Mouse (Mus musculus): ENCODE results near the gene Sult6b2.
A peak's percentile ranks its signal among the peaks of the same experiment; 100 is the strongest.

Sult6b2 gene

GRCm38 (mm10) chr6:142779045-142779811, 25.1 kb downstream of the Sult6b2 start:
- peak in 1 of 2 experiments; percentile 55 for DNase-seq (ENCODE audit: low spot score in 2 of 2)

GRCm38 (mm10) chr6:142776935-142777334, 27.4 kb downstream of the Sult6b2 start:
- DNase-seq (ENCODE audit: low spot score in 2 of 2), result no peak

GRCm38 (mm10) chr6:142773566-142773965, 30.7 kb downstream of the Sult6b2 start:
- DNase-seq (ENCODE audit: low spot score in 2 of 2), result no peak

DNA sequence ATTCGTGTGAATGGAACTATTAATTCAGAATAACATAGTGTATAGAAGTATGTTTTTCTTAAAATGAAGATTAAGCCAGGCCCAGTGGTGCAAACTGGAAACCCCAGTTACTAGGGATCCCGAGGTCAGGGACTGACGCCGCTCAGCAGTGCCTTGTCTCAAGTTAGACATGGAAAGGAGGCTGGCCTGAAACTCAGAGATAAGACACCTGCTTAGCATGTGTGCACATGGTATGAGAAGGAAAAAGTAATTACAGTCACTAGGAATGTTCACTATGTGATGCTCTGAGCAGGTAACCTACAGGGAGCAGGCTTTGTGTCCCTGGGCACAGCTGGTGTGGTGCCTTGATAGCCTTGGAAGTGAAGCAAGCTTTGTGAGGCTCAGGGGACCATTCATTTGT, 32.7 kb downstream of the Sult6b2 start:
- no peak for DNase-seq (ENCODE audit: low spot score in 2 of 2)

DNA sequence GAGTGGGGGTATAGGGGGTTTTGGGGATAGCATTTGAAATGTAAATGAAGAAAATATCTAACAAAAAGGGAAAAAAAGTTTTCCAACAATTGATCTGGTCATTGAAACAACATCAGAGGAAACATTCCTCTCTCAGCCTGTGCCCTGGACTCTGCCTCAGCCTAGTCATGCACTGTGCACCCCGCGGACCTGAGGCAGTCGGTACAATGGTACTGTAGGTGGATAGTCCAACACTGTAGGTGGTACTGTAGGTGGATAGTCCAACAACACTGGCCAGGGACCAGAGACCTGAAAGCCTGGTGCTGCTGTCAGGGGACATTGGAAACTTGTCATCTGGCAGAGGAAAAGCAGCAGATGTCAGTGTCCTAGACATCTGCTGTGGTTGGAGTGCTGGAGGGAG, 34.4 kb downstream of the Sult6b2 start:
- DNase-seq (ENCODE audit: low spot score in 2 of 2), result no peak

- DNase-seq (ENCODE audit: low spot score in 2 of 2), result no peak
These were observed 37.0 kb downstream of the Sult6b2 start for GRCm38 (mm10) chr6:142767305-142767704.

DNA sequence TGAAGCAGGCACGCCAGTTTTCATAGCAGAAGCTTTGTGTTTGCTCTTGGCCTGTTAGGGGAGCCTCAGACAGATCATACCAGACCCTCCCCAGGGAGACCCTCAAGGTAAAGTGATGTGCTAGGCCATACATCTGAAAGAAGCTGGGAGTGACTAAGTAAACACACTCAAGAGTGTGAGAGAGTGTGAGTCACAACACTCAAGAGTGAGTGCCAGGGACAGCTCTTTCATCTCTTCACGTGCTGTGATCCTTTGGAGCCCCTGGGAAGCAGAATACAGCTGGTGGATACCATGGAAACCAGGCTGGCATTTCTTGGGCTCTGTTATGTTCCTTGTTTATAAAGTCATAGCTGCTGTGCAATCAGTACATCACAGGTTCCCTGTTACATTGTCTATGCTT, 39.4 kb downstream of the Sult6b2 start:
- DNase-seq (ENCODE audit: low spot score in 2 of 2), result no peak

GRCm38 (mm10) chr6:142759633-142760032, 44.7 kb downstream of the Sult6b2 start:
- DNase-seq (ENCODE audit: low spot score in 2 of 2), result no peak

DNA sequence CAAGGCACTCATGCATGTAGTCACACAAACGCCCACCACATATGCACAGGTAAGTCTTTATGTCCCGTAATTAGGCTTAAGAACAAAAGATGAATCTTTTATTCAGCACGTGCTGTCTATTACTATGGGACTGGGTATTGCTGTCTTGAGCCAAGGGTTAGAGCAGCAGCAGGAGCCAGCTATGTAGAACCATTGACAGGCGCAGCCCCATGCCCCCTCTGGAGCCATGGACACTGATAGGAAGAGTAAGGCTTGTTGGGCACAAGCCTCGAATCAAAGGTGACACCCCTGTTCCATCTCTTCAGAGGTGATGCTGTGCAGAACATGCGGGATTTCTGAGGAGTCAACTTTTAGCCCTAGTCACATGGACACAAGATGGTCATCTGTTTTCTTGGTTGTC, 45.7 kb downstream of the Sult6b2 start:
- DNase-seq (ENCODE audit: low spot score in 2 of 2), result no peak

- DNase-seq (ENCODE audit: low spot score in 2 of 2), result no peak
These were observed 46.3 kb downstream of the Sult6b2 start for GRCm38 (mm10) chr6:142757976-142758375.

DNA sequence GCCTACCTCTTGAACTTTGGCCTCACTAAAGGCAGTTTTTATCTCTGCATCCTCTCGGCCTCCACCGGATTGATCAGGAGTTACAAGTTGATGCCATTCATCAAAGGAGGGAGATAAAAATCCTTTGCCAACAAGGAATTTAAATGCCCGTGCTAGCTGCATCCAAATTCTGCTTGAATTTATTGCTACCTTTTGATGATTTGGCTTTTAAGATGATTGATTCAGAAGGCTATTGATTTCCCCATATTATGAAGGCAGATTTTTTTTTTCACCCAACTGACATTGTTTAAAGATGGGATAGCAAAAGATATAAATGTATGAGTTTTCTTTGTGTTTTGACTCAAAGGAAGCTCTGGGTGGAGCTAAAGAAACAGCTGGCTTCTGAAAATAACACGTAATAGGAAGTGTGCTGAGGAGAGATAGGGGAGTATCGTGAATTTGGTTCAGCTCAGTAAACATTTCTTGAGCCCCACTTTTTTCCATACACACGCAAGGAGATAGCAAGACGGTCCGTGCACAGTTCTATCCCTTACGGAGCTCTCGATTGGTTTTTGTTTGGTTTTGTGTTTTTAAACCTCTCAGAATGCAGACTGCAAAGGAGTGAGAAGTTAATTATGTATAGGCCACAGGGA, 46.9 kb downstream of the Sult6b2 start:
- DNase-seq (ENCODE audit: low spot score in 2 of 2), result no peak

- peak; percentile 86 to 89 for DNase-seq (ENCODE audit: low spot score in 2 of 2)
These were observed 47.6 kb downstream of the Sult6b2 start, which contains the start of gene Cmas for GRCm38 (mm10) chr6:142756507-142757333. Gene Cmas, plus strand, starts transcription at chr6:142756686.

DNA sequence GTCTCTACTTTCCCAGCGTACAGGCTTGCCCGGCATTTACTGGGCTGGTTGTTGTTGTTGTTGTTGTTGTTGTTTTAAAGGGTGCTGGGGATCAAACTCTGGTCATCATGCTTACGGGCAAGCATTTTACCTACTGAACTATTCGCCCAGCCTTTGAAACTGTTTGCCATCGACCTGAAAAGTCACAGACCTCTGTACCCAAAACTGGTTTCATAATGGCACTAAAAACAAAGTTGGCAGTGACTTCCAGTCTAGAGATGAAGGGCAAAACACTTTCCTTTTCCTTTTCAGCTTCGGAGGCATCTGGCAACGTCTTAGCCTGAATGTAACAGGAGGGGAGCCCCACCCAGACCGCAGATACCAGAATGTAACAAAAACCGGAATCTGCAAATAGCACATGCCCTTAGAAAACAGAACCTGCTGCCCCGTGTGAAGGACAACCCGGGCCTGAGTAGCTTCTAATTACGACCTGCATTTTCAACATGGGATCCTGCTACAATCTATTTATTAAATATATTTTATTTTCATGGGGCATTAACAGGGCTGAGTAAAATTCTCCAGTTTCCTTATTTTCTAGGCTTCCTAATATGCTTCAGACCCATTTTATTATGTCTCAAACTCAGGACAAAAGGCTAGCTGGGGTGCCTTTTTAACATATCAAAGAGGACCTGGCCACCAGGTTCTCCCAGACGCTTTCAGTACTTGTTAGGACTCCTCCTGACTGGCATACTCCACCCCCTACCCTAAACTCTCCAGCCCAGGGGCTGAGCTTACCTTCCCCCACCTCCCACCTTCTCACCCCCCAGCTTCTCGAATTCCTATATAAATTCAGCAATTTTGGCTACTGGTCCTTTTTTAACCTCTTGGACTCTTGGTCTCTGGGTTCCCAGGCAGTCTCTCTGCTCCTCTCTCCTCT, 51.7 kb downstream of the Sult6b2 start:
- DNase-seq (ENCODE audit: low spot score in 2 of 2), result no peak

DNA sequence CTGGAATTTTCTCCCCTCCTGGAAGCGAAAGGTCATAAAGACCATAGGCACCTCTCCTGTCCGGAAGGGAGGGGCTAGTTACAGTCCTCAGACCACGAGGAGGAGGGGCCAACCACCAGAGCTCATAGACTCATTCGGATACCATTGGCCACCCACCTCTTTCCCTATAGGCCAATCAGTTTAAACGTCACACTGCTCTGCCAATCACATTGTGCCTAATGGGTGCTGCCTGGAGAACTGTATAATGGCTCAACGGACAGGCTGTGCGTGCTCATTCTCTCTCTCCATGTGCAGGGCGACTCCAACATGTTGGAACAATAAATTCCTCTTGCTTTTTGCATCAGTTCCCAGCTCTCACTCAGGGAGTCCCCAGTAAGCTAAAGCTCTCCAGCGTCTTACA, 52.9 kb downstream of the Sult6b2 start:
- DNase-seq (ENCODE audit: low spot score in 2 of 2), result no peak

DNA sequence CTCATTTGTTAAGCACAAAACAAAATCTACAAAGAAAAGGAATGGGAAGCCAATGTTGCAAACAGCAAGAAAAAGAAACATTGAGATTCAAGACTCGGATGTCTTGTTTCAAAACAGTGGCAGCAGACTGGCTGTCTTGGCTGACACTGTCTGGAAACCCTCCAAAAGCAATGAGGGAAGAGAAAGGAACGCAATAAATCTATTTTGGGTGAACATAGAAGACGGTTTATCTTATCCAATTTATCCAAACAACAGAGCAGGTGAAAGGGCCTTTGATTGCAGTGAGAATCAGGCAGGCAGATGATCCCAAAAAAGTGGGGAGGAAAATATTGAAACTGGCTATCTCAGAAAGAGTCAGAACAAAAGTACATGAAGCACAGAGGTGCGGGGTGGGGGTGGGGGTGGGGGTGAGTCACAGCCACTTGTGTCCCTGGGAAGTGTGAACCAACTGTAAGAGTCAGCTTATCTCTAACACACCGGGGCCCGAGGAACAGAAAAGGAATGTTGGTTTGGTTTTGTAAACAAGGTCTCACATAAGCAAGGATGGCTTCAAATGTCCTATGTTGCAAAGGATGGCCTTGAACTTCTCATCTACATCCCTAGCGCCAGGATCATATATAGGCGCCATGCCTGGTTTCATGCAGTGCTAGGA, 56.1 kb downstream of the Sult6b2 start:
- DNase-seq (ENCODE audit: low spot score in 2 of 2), result no peak

GRCm38 (mm10) chr6:142747165-142747564, 57.1 kb downstream of the Sult6b2 start:
- no peak for DNase-seq (ENCODE audit: low spot score in 2 of 2)

DNA sequence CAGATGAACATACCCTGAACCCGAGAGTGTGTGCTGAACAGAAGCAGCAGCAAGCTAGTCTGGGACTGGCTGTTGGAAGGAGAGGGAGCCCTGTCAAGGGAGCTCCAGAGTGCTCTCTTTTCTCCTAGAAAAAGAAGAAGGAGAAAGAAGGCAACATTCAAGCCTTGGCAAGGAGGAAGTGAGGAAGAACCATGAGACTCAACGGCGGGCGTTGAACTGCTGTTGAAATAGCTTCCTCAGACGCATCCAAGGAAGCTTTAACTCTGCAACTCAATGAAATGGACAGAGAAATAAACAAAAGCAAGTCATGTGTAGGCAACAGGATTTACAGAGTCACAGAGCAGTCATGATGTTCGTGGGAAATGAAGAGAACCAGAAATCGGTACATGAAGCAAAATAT, 57.5 kb downstream of the Sult6b2 start:
- no peak for DNase-seq (ENCODE audit: low spot score in 2 of 2)

GRCm38 (mm10) chr6:142745484-142745883, 58.8 kb downstream of the Sult6b2 start:
- DNase-seq (ENCODE audit: low spot score in 2 of 2), result no peak

- DNase-seq (ENCODE audit: low spot score in 2 of 2), result no peak
These were observed 61.1 kb downstream of the Sult6b2 start for GRCm38 (mm10) chr6:142743193-142743592.

DNA sequence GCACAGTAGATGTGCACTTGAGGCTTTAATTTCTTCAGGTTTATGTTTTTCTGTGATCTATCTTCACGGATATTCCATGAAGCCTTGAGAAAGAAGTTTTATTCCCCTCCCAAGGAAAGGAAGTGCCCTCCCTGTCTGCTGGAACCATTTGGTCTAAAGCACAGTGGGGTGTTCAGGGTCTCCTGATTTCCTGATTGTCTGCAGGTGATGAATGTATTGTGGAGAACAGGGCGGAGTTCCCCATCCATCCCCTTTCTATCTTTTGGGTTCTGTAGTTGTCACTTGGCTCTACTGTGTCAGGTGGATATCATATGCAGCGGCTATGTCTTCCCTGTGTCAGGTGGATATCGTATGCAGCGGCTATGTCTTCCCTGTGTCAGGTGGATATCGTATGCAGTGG, 62.5 kb downstream of the Sult6b2 start:
- DNase-seq (ENCODE audit: low spot score in 2 of 2), result no peak

DNA sequence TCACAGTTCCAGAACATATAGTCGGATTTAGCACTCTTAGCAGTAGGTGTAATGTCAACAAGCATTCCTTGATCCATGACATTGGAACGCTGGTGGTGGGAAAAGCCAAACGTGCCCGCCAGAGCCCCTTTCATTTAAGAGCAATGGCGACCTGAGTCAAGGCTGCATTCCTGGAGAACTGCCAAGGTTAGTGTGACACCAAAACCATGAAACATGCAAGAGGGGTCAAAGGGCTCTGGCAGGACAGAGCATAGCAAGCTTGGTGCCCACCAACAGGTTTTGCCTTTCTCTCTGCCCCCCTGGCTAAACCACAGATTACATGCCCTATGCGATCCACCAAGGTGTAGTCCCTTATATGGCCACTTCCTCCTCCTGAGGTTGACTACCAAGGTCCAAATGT, 65.7 kb downstream of the Sult6b2 start:
- DNase-seq (ENCODE audit: low spot score in 2 of 2), result no peak

Measured in frontal cortex, postnatal 10 days (tissue).